Comparison of ENCODE assay signal across 25 mouse cellular contexts in the genomic region with DNA sequence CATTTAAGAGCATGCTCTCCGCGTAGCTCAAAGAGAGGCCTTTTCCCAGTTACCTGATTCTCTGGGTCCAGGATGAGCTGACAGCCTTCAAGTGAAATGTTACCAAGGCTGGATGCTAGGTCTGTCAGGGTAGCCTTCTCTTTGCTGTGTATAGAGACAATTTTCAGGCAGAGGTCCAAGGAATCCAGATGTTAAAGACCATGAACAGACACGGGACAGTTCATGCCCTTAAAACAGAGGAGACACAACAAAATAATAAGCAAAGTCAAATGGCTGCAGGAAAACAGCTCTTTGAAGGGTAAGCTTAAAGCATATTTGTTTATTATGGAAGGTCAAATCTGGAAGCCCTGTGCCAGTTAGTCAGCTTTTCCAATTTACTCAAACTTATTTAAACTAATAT.
"Had no signal": no experiment of that assay in that cellular context is flagged by ENCODE, and none has a peak within 500 bp of the region (broad histone marks: within the 10 kb centered on the region; RNA-seq: fewer than 3 reads in every experiment).

No protein-coding gene starts in this region.

- H3K27ac ChIP-seq: heart, embryonic 10.5 days; heart, embryonic 13.5 days; heart, embryonic 15.5 days; hindbrain, embryonic 13.5 days; hindbrain, embryonic 15.5 days; hindbrain, postnatal 0 days; kidney, embryonic 15.5 days; kidney, postnatal 0 days; left cerebral cortex, adult 2 months; limb, embryonic 10.5 days; limb, embryonic 12.5 days had no signal

- H3K4me2 ChIP-seq: heart, embryonic 13.5 days; heart, embryonic 15.5 days; hindbrain, embryonic 13.5 days; hindbrain, embryonic 15.5 days; kidney, embryonic 15.5 days; limb, embryonic 12.5 days; liver, embryonic 11.5 days had no signal

- DNase-seq: gastrocnemius, postnatal 14 days; gastrocnemius, postnatal 36 days; heart, adult 18-20 months; heart, postnatal 14 days; heart, postnatal 36 days; kidney, adult 11 months; kidney, adult 2 months; kidney, adult 9 months; kidney, postnatal 14 days; kidney, postnatal 36 days; layer of hippocampus, adult 9-11 months; liver had no signal

- H3K27me3 ChIP-seq: heart, embryonic 13.5 days; heart, embryonic 15.5 days; hindbrain, embryonic 13.5 days; hindbrain, embryonic 15.5 days; kidney, embryonic 15.5 days; limb, embryonic 12.5 days had no signal

- H3K9ac ChIP-seq: heart, embryonic 13.5 days; heart, embryonic 15.5 days; hindbrain, embryonic 13.5 days; hindbrain, embryonic 15.5 days; kidney, embryonic 15.5 days; limb, embryonic 12.5 days had no signal

- H3K4me3 ChIP-seq: heart, embryonic 10.5 days; heart, embryonic 13.5 days; heart, embryonic 15.5 days; hindbrain, embryonic 13.5 days; hindbrain, embryonic 15.5 days; kidney, embryonic 15.5 days; left cerebral cortex, adult 2 months; limb, embryonic 10.5 days; limb, embryonic 12.5 days had no signal

- ATAC-seq: hindbrain, postnatal 0 days; intestine, embryonic 16.5 days had no signal

- H3K36me3 ChIP-seq: heart, embryonic 10.5 days; heart, embryonic 13.5 days; heart, embryonic 15.5 days; hindbrain, embryonic 15.5 days; kidney, embryonic 15.5 days; limb, embryonic 12.5 days had no signal

- H3K9me3 ChIP-seq: heart, embryonic 10.5 days; heart, embryonic 15.5 days; hindbrain, embryonic 13.5 days; kidney, embryonic 15.5 days; limb, embryonic 10.5 days had no signal

- H3K4me1 ChIP-seq: heart, embryonic 10.5 days; heart, embryonic 13.5 days; heart, embryonic 15.5 days; hindbrain, embryonic 13.5 days; hindbrain, embryonic 15.5 days had no signal
